Mouse (Mus musculus) heart, embryonic 10.5 days (tissue): ENCODE data around the gene Gpr171. TPM values are rescaled to one million over a fixed set of nuclear protein-coding genes. Genes with fewer than 3 reads are reported as not detected.
"Not testable (repeated sequence)": the region's sequence is repeated elsewhere in the genome, so short reads cannot be mapped to it uniquely, and the experiment has no call there.

Experiments used
- DNase-seq: peaks from one replicate; pipeline ENCODE4 v3.0.0-alpha.2; 2017; ENCODE audit warnings: low spot score
- H3K27ac ChIP-seq: fragments of 300-500 bp; sonication (generic); 2 replicates; pipeline ENCODE4 v1.5.1; 2016; ENCODE audit warnings: mild to moderate bottlenecking
- H3K27me3 ChIP-seq: fragments of 300-500 bp; sonication (generic); 2 replicates; pipeline ENCODE4 v1.6.1; 2016; ENCODE audit warnings: mild to moderate bottlenecking; ENCODE audit not compliant: poor library complexity, insufficient read depth, severe bottlenecking
- H3K36me3 ChIP-seq: fragments of 300-500 bp; sonication (generic); 2 replicates; pipeline ENCODE4 v1.6.1; 2016; ENCODE audit warnings: mild to moderate bottlenecking, moderate library complexity
- H3K4me1 ChIP-seq: fragments of 300-500 bp; sonication (generic); 2 replicates; pipeline ENCODE4 v1.6.1; 2016; ENCODE audit warnings: mild to moderate bottlenecking
- H3K4me3 ChIP-seq: fragments of 300-500 bp; sonication (generic); 2 replicates; pipeline ENCODE4 v1.5.1; 2016; ENCODE audit warnings: mild to moderate bottlenecking, moderate library complexity
- H3K9me3 ChIP-seq: fragments of 300-500 bp; sonication (generic); 2 replicates; pipeline ENCODE4 v1.6.1; 2016; ENCODE audit warnings: mild to moderate bottlenecking, moderate library complexity
- WGBS: fragments of 180-500 bp; shearing (Covaris S2); methylation state at CpG from one replicate; pipeline ENCODE4 v1.1.7; 2016; 5-methylcytosine and 5-hydroxymethylcytosine counted together
- polyA plus RNA-seq: library from polyadenylated mRNA; unstranded; fragments of >200 nt; fragmentation: Nextera tagmentation; extraction: Ambion mirVana; gene quantifications from 2 replicates; pipeline ENCODE4 v1.2.1, GENCODE M21; 2016

Gpr171 gene
- polyA plus RNA-seq, 1 experiment from 2014 or later, result 1.7 TPM

GRCm38 (mm10) chr3:59104462-59104861 is 2.8 kb upstream of the Gpr171 start:
- Histone ChIP-seq H3K27me3 (no peaks in the 10 kb centered on the region), H3K27ac (peak overlapping the region; percentile 37), H3K4me1 (peaks cover 13% of the 10 kb centered on the region), H3K36me3 (no peaks in the 10 kb centered on the region), H3K4me3 (0 out of 2 replicates have a peak overlapping the region, but pooled peaks have one; percentile 1), H3K9me3 (no peaks in the 10 kb centered on the region)
- 24% methylated on average over 4 of the region's 4 CpGs for WGBS
- peak; percentile 75 for DNase-seq

GRCm38 (mm10) chr3:59102146-59102545 is 525 bp upstream of the Gpr171 start:
- Histone ChIP-seq H3K4me3 (no peak overlapping the region), H3K27ac (no peak overlapping the region), H3K36me3 (no peaks in the 10 kb centered on the region), H3K9me3 (no peaks in the 10 kb centered on the region), H3K27me3 (no peaks in the 10 kb centered on the region), H3K4me1 (peaks cover 19% of the 10 kb centered on the region)
- WGBS, result 89% methylated on average over 2 of the region's 2 CpGs
- DNase-seq, result peak; percentile 20

GRCm38 (mm10) chr3:59098540-59098939 is 3.1 kb downstream of the Gpr171 start:
- H3K9me3 ChIP-seq, result no peaks in the 10 kb centered on the region
- H3K27me3 ChIP-seq, result no peaks in the 10 kb centered on the region
- H3K4me1 ChIP-seq, result 0 out of 2 replicates have a peak, but pooled peaks cover 8% of the 10 kb centered on the region
- 84% methylated on average over 10 of the region's 10 CpGs for WGBS
- H3K4me3 ChIP-seq, result no peak overlapping the region
- peak; percentile 19 for DNase-seq
- no peak overlapping the region for H3K27ac ChIP-seq
- H3K36me3 ChIP-seq, result no peaks in the 10 kb centered on the region

GRCm38 (mm10) chr3:59097421-59097820 is 4.2 kb downstream of the Gpr171 start:
- Histone ChIP-seq H3K4me1 (0 out of 2 replicates have a peak, but pooled peaks cover 8% of the 10 kb centered on the region), H3K27me3 (no peaks in the 10 kb centered on the region), H3K9me3 (no peaks in the 10 kb centered on the region), H3K4me3 (no peak overlapping the region), H3K36me3 (no peaks in the 10 kb centered on the region), H3K27ac (peak overlapping the region; percentile 16; the same call in 1 of the 2 replicates)
- 59% methylated on average over 6 of the region's 6 CpGs for whole genome bisulfite sequencing
- no peak for DNase-seq

- WGBS, result 58% methylated on average over 11 of the region's 11 CpGs
- no peak for DNase-seq
These were observed 8.9 kb downstream of the Gpr171 start for GRCm38 (mm10) chr3:59092702-59093101.

GRCm38 (mm10) chr3:59080919-59081318 is 20.7 kb downstream of the Gpr171 start:
- no peaks in the 10 kb centered on the region for H3K27me3 ChIP-seq
- no peaks in the 10 kb centered on the region for H3K36me3 ChIP-seq
- no peak for DNase-seq
- no peak overlapping the region for H3K4me3 ChIP-seq
- H3K4me1 ChIP-seq, result peaks cover 12% of the 10 kb centered on the region
- H3K27ac ChIP-seq, result peak overlapping the region; percentile 67
- H3K9me3 ChIP-seq, result no peaks in the 10 kb centered on the region
- WGBS, result 9% methylated on average over 7 of the region's 7 CpGs

More at GRCm38 (mm10) chr3:59092702-59093101, 8.9 kb downstream of the Gpr171 start:
- Histone ChIP-seq H3K36me3 (peaks cover 3% of the 10 kb centered on the region; the same call in 1 of the 2 replicates), H3K4me1 (0 out of 2 replicates have a peak, but pooled peaks cover 8% of the 10 kb centered on the region), H3K4me3 (no peak overlapping the region), H3K27me3 (no peaks in the 10 kb centered on the region), H3K27ac (no peak overlapping the region), H3K9me3 (no peaks in the 10 kb centered on the region)

GRCm38 (mm10) chr3:59080293-59080916 is 21.2 kb downstream of the Gpr171 start:
- WGBS, result 15% methylated on average over 6 of the region's 6 CpGs
- no peak overlapping the region for H3K4me3 ChIP-seq
- H3K36me3 ChIP-seq, result no peaks in the 10 kb centered on the region
- no peaks in the 10 kb centered on the region for H3K27me3 ChIP-seq
- peak overlapping the region; percentile 67 for H3K27ac ChIP-seq
- DNase-seq, result no peak
- no peaks in the 10 kb centered on the region for H3K9me3 ChIP-seq
- H3K4me1 ChIP-seq, result peaks cover 12% of the 10 kb centered on the region

- Histone ChIP-seq H3K27me3 (no peaks in the 10 kb centered on the region), H3K27ac (no peak overlapping the region), H3K4me1 (peaks cover 12% of the 10 kb centered on the region), H3K9me3 (no peaks in the 10 kb centered on the region), H3K4me3 (no peak overlapping the region), H3K36me3 (no peaks in the 10 kb centered on the region)
- no peak for DNase-seq
- 43% methylated on average over 4 of the region's 4 CpGs for whole genome bisulfite sequencing
These were observed 22.3 kb downstream of the Gpr171 start for GRCm38 (mm10) chr3:59079327-59079726.

GRCm38 (mm10) chr3:59078585-59078984 is 23.0 kb downstream of the Gpr171 start:
- Histone ChIP-seq H3K4me1 (peaks cover 12% of the 10 kb centered on the region), H3K27me3 (no peaks in the 10 kb centered on the region), H3K36me3 (no peaks in the 10 kb centered on the region), H3K27ac (no peak overlapping the region), H3K9me3 (no peaks in the 10 kb centered on the region), H3K4me3 (no peak overlapping the region)
- no peak for DNase-seq
- 74% methylated on average over 11 of the region's 11 CpGs for WGBS

- Histone ChIP-seq H3K27me3 (no peaks in the 10 kb centered on the region), H3K9me3 (no peaks in the 10 kb centered on the region), H3K4me1 (peaks cover 12% of the 10 kb centered on the region), H3K36me3 (no peaks in the 10 kb centered on the region), H3K27ac (no peak overlapping the region), H3K4me3 (no peak overlapping the region)
- no peak for DNase-seq
- 62% methylated on average over 4 of the region's 4 CpGs for WGBS
These were observed 24.3 kb downstream of the Gpr171 start for GRCm38 (mm10) chr3:59077278-59077677.

- not testable (repeated sequence) for H3K4me1 ChIP-seq, DNase-seq, H3K36me3 ChIP-seq, H3K9me3 ChIP-seq, H3K4me3 ChIP-seq, H3K27ac ChIP-seq, H3K27me3 ChIP-seq
- WGBS, result 83% methylated on average over 1 of the region's 1 CpGs
These were observed 32.5 kb downstream of the Gpr171 start for GRCm38 (mm10) chr3:59069071-59069470.

GRCm38 (mm10) chr3:59066558-59067294 is 34.9 kb downstream of the Gpr171 start:
- DNase-seq, result no peak
- 86% methylated on average over 8 of the region's 8 CpGs for WGBS
- Histone ChIP-seq H3K27me3 (no peaks in the 10 kb centered on the region), H3K36me3 (0 out of 2 replicates have a peak, but pooled peaks cover 3% of the 10 kb centered on the region), H3K9me3 (no peaks in the 10 kb centered on the region), H3K27ac (no peak overlapping the region), H3K4me1 (0 out of 2 replicates have a peak, but pooled peaks cover 3% of the 10 kb centered on the region), H3K4me3 (no peak overlapping the region)

- DNase-seq, result no peak
- H3K4me1 ChIP-seq, result 0 out of 2 replicates have a peak, but pooled peaks cover 3% of the 10 kb centered on the region
- H3K4me3 ChIP-seq, result no peak overlapping the region
- H3K27ac ChIP-seq, result no peak overlapping the region
- H3K9me3 ChIP-seq, result no peaks in the 10 kb centered on the region
- H3K27me3 ChIP-seq, result no peaks in the 10 kb centered on the region
- WGBS, result 82% methylated on average over 3 of the region's 3 CpGs
- 0 out of 2 replicates have a peak, but pooled peaks cover 3% of the 10 kb centered on the region for H3K36me3 ChIP-seq
These were observed 35.7 kb downstream of the Gpr171 start for GRCm38 (mm10) chr3:59065937-59066336.
